Mouse (Mus musculus): ENCODE results near the gene Mreg.

DNA sequence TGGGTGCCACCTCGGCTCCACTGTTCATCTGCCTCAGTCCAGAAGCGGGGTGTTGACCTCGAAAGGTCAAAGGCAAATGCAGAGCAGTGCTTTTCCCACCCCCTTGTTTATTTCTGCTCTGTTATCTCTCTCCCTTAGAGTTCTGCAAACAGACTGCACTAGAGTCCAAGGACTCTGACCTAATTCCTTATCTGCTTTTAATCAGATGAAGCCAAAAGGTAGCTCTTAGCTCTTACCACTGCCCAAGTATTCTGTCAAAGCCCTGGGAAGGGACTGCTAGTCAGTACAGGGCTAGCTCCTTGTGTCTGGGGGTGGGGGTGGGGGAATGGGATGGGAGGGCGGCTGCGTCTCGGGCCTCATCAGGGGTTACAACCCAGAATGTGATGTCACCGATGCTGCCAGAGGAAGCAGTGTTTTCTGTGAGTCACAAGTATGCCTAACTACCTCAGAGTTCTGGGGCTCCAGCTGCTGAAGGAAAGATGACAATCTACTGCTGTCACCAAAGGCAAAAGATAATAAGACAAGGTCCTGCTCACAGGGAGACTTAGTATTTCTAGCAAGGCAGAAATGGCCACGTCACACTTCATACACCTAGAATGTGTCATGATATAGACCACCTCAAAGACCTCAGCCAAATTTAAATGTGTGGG is 38.6 kb downstream of the Mreg start:
- TF ChIP-seq POLR2A (IDR thresholded peaks at IDR 0.05; ENCODE audit: borderline replicate concordance, low read depth, low read length) (no peak), CTCF (IDR thresholded peaks at IDR 0.05; ENCODE audit: low read depth, low read length) (no peak)
